Mouse (Mus musculus) CH12.LX (cell line): Measurements from ENCODE around the gene Gm15217. TPM values are rescaled to one million over a fixed set of nuclear protein-coding genes. Genes with fewer than 3 reads are reported as not detected.

Source experiments
- DNase-seq: peaks from one replicate; pipeline ENCODE4 v3.0.0-alpha.2; 2013; ENCODE audit errors: extremely low read depth
- H3K27ac ChIP-seq: 2 replicates; pipeline ENCODE4 v1.5.1; 2012; ENCODE audit warnings: low read depth, mild to moderate bottlenecking, control low read depth, moderate library complexity; ENCODE audit not compliant: insufficient read depth
- H3K27me3 ChIP-seq: replicated peaks from 2 replicates; pipeline ENCODE3; 2012; ENCODE audit warnings: inconsistent platforms
- H3K36me3 ChIP-seq, 2 experiments: replicated peaks in 1 of 2; 2 replicates each; pipeline versions ENCODE3 to v1.6.1; 2012; ENCODE audit warnings: inconsistent platforms in 1 of 2, low read length in 1 of 2, mild to moderate bottlenecking in 1 of 2, mixed read lengths in 1 of 2, moderate library complexity in 1 of 2; ENCODE audit not compliant: control insufficient read depth in 1 of 2, insufficient read depth in 1 of 2
- H3K4me1 ChIP-seq, 2 experiments: 2 replicates each; pipeline ENCODE4 v1.6.1; 2012; ENCODE audit warnings: inconsistent platforms in 1 of 2, moderate library complexity in 1 of 2; ENCODE audit not compliant: insufficient read depth in 2 of 2, control insufficient read depth in 1 of 2
- H3K4me2 ChIP-seq: 2 replicates; pipeline ENCODE4 v1.6.1; 2012; ENCODE audit warnings: low read depth, mild to moderate bottlenecking, control low read depth; ENCODE audit not compliant: poor library complexity, insufficient read depth, severe bottlenecking
- H3K4me3 ChIP-seq, 3 experiments: fragments of 150-350 bp in 1 of 3; sonication (generic) in 1 of 3; replicated peaks in 1 of 3; 2 replicates each; pipeline versions ENCODE3 to v1.5.1; 2011 to 2012; ENCODE audit warnings: low read depth in 2 of 3, low read length in 2 of 3, mild to moderate bottlenecking in 2 of 3, moderate library complexity in 2 of 3, control low read depth in 1 of 3, improper control_type of control experiment in 1 of 3, inconsistent platforms in 1 of 3, mixed read lengths in 1 of 3; ENCODE audit not compliant: poor library complexity in 1 of 3
- H3K79me2 ChIP-seq: replicated peaks from 2 replicates; pipeline ENCODE4 v1.6.1; 2012; ENCODE audit warnings: mild to moderate bottlenecking, moderate library complexity; ENCODE audit not compliant: control insufficient read depth, poor library complexity, insufficient read depth, severe bottlenecking; ENCODE audit errors: extremely low read depth
- H3K9ac ChIP-seq: 2 replicates; pipeline ENCODE4 v1.6.1; 2012; ENCODE audit warnings: low read depth, mild to moderate bottlenecking, control low read depth, moderate library complexity; ENCODE audit not compliant: insufficient read depth
- H3K9me3 ChIP-seq: replicated peaks from 2 replicates; pipeline ENCODE3; 2012; ENCODE audit warnings: low read length, inconsistent platforms, mixed read lengths
- BHLHE40 ChIP-seq: IDR thresholded peaks from 2 replicates; pipeline ENCODE4 v1.6.1; 2011; ENCODE audit warnings: mild to moderate bottlenecking, low read depth, low read length, improper control_type of control experiment
- CHD1 ChIP-seq: IDR thresholded peaks from 2 replicates; pipeline ENCODE4 v1.6.1; 2012; ENCODE audit warnings: low read depth, low read length, improper control_type of control experiment, inconsistent platforms
- EP300 ChIP-seq: IDR thresholded peaks from 2 replicates; pipeline ENCODE4 v1.6.1; 2011; ENCODE audit warnings: low read length, improper control_type of control experiment
- HCFC1 ChIP-seq: IDR thresholded peaks from 2 replicates; pipeline ENCODE4 v1.6.1; 2012; ENCODE audit warnings: low read depth, mild to moderate bottlenecking, inconsistent platforms, low read length, improper control_type of control experiment
- JUND ChIP-seq: conservative IDR thresholded peaks from 2 replicates; pipeline ENCODE4 v1.6.1; 2011; ENCODE audit warnings: low read depth, low read length, improper control_type of control experiment
- MAX ChIP-seq: IDR thresholded peaks from 2 replicates; pipeline ENCODE4 v1.6.1; 2011; ENCODE audit warnings: low read length, improper control_type of control experiment
- MEF2A ChIP-seq: IDR thresholded peaks from 2 replicates; pipeline ENCODE4 v1.6.1; 2014; ENCODE audit warnings: low read depth, mild to moderate bottlenecking, inconsistent platforms, low read length, improper control_type of control experiment, borderline replicate concordance
- PAX5 ChIP-seq: IDR thresholded peaks from 2 replicates; pipeline ENCODE4 v1.6.1; 2012; ENCODE audit warnings: low read length, inconsistent platforms, mixed read lengths
- POLR2A ChIP-seq: IDR thresholded peaks from 2 replicates; pipeline ENCODE4 v1.6.1; 2011; ENCODE audit warnings: low read depth, mild to moderate bottlenecking, improper control_type of control experiment, low read length
- SMC3 ChIP-seq: IDR thresholded peaks from 2 replicates; pipeline ENCODE4 v1.6.1; 2011; ENCODE audit warnings: low read depth, low read length, improper control_type of control experiment
- USF1 ChIP-seq: IDR thresholded peaks from 2 replicates; pipeline ENCODE4 v1.6.1; 2014; ENCODE audit warnings: low read depth, mild to moderate bottlenecking, inconsistent platforms, low read length, improper control_type of control experiment
- USF2 ChIP-seq: conservative IDR thresholded peaks from 2 replicates; pipeline ENCODE4 v1.6.1; 2011; ENCODE audit warnings: low read depth, low read length, improper control_type of control experiment
- dilution Hi-C: fragments of 300-500 bp; cut with MboI; formaldehyde crosslinking; loops from 2 replicates; pipeline ENCODE4 v1.14.3; 2020; ENCODE audit warnings: low sequenced_read_pairs; ENCODE audit not compliant: extremely low pct_unique_long_range_greater_than_20kb, extremely low pct_ligation_motif_present
- in situ Hi-C: fragments of 300-500 bp; cut with MboI; formaldehyde crosslinking; loops from 3 replicates; pipeline ENCODE4 v1.14.3; 2019; ENCODE audit warnings: low sequenced_read_pairs, low pct_ligation_motif_present, low pct_unique_long_range_greater_than_20kb, mixed read lengths
- polyA plus RNA-seq: library from polyadenylated mRNA; unstranded; fragments of >175 nt; gene quantifications from 2 replicates; pipeline ENCODE4 v1.2.1, GENCODE M21; 2012; ENCODE audit warnings: low read depth; ENCODE audit not compliant: insufficient read length
- total RNA-seq, 2 experiments: library from RNA; depleted of rRNA; stranded (reverse); fragments of 300-350 nt in 1 of 2; fragments of >200 nt in 1 of 2; gene quantifications; 2 replicates each; pipeline ENCODE4 v1.2.3; 2012 to 2014

Gm15217 gene
- total and polyA plus RNA-seq, 3 experiments = not detected

- no peaks in the 10 kb centered on the region for H3K36me3 ChIP-seq
- H3K79me2 ChIP-seq = no peaks in the 10 kb centered on the region
- DNase-seq = no peak
- no peak for TF ChIP-seq CHD1
- no peak overlapping the region for H3K27ac ChIP-seq
- dilution Hi-C loops (no loop called here), in situ Hi-C loops (no loop called here)
- H3K4me2 ChIP-seq = no peak overlapping the region
- peaks cover 19% of the 10 kb centered on the region for H3K9me3 ChIP-seq
- no peak overlapping the region for H3K9ac ChIP-seq
- no peak overlapping the region for H3K4me3 ChIP-seq
- no peaks in the 10 kb centered on the region for H3K27me3 ChIP-seq
- H3K4me1 ChIP-seq = no peaks in the 10 kb centered on the region
Measured at GRCm38 (mm10) chr14:46385701-46386477, 6.7 kb downstream of the Gm15217 start.

- in situ Hi-C loops = no loop called here
- Histone ChIP-seq H3K4me3 (no peak overlapping the region), H3K9ac (no peak overlapping the region), H3K9me3 (peaks cover 19% of the 10 kb centered on the region), H3K4me2 (no peak overlapping the region), H3K36me3 (no peaks in the 10 kb centered on the region), H3K27ac (no peak overlapping the region), H3K79me2 (no peaks in the 10 kb centered on the region), H3K4me1 (no peaks in the 10 kb centered on the region)
- TF ChIP-seq USF2 = no peak
- TF ChIP-seq EP300 = no peak
- TF ChIP-seq MEF2A = no peak
- no peak for TF ChIP-seq PAX5
- no peak for TF ChIP-seq BHLHE40
- TF ChIP-seq USF1 = no peak
- TF ChIP-seq, all 38 proteins: peak for 0
- DNase-seq = no peak
- dilution Hi-C loops = no loop called here
- no peaks in the 10 kb centered on the region for H3K27me3 ChIP-seq
Measured at GRCm38 (mm10) chr14:46386478-46387356, 7.5 kb downstream of the Gm15217 start.

GRCm38 (mm10) chr14:46387357-46387671 is 8.1 kb downstream of the Gm15217 start:
- no peak for DNase-seq
- H3K4me2 ChIP-seq = no peak overlapping the region
- H3K4me1 ChIP-seq = no peaks in the 10 kb centered on the region
- no peak overlapping the region for H3K4me3 ChIP-seq
- no peak for TF ChIP-seq HCFC1
- no peak for TF ChIP-seq JUND
- TF ChIP-seq SMC3 = no peak
- TF ChIP-seq MAX = no peak
- TF ChIP-seq POLR2A = no peak
- H3K9ac ChIP-seq = no peak overlapping the region
- H3K27ac ChIP-seq = no peak overlapping the region
- no peaks in the 10 kb centered on the region for H3K79me2 ChIP-seq
- in situ Hi-C loops = no loop called here
- H3K9me3 ChIP-seq = peaks cover 19% of the 10 kb centered on the region
- H3K36me3 ChIP-seq = no peaks in the 10 kb centered on the region
- dilution Hi-C loops = no loop called here
- no peaks in the 10 kb centered on the region for H3K27me3 ChIP-seq
